8 mouse cellular contexts compared by ENCODE assay signal in genomic region chr12:69583270-69583629, GRCm38 (mm10). TPM values are rescaled to one million over a fixed set of nuclear protein-coding genes. Genes with fewer than 3 reads are reported as not detected.
DNase-seq lines count a peak whose midpoint lies in the region; ATAC-seq and TF ChIP-seq lines count a peak whose summit lies in the region.

No protein-coding gene starts in this region.

- no peak; the same call in 1 of the 2 replicates for ATAC-seq in heart, embryonic 12.5 days (ENCODE audit: insufficient number of reproducible peaks, low FRiP score)
- ATAC-seq in forebrain, embryonic 15.5 days (replicated peaks), result peak; percentile 38
- ATAC-seq in liver, embryonic 16.5 days (ENCODE audit: low read depth), result no peak
- ATAC-seq in megakaryocyte progenitor cell, adult 5-6 weeks (replicated peaks; ENCODE audit: poor library complexity), result no peak

- H3K4me2 ChIP-seq in heart, embryonic 12.5 days, result peak overlapping the region; percentile 65
- H3K4me2 ChIP-seq in forebrain, embryonic 15.5 days (replicated peaks), result peak overlapping the region; percentile 60
- peak overlapping the region; percentile 95 for H3K4me2 ChIP-seq in liver, embryonic 16.5 days (ENCODE audit: low read depth, low read length)

- no peak for DNase-seq in heart, adult 18-20 months
- no peak for DNase-seq in yolk sac, embryonic 10.5 days (ENCODE audit: low spot score)
- DNase-seq in kidney, adult 11 months, result no peak

- 38% methylated on average over 5 of the region's 5 CpGs for WGBS in heart, embryonic 12.5 days
- WGBS in forebrain, embryonic 15.5 days, result 36% methylated on average over 5 of the region's 5 CpGs
- WGBS in liver, embryonic 16.5 days (ENCODE audit: insufficient replicate concordance), result 34% methylated on average over 5 of the region's 5 CpGs

- H3K4me3 ChIP-seq in heart, embryonic 12.5 days, result peak overlapping the region; percentile 84
- H3K4me3 ChIP-seq in E14TG2a.4 (replicated peaks; ENCODE audit: low read length), result peak overlapping the region; percentile 86
- peak overlapping the region; percentile 77 for H3K4me3 ChIP-seq in forebrain, embryonic 15.5 days
- H3K4me3 ChIP-seq in liver, embryonic 16.5 days (ENCODE audit: low read depth, low read length), result peak overlapping the region; percentile 82

- no peak for TF ChIP-seq CTCF in E14TG2a.4 (conservative IDR thresholded peaks at IDR 0.05; ENCODE audit: low read length)

- no peaks in the 10 kb centered on the region for H3K27me3 ChIP-seq in heart, embryonic 12.5 days (replicated peaks)
- peaks cover 8% of the 10 kb centered on the region for H3K27me3 ChIP-seq in E14TG2a.4 (ENCODE audit: insufficient read depth, low read length)
- H3K27me3 ChIP-seq in forebrain, embryonic 15.5 days, result no peaks in the 10 kb centered on the region
- H3K27me3 ChIP-seq in liver, embryonic 16.5 days (ENCODE audit: control insufficient read depth, insufficient read depth, low read depth, low read length), result no peaks in the 10 kb centered on the region

- H3K27ac ChIP-seq in heart, embryonic 12.5 days (ENCODE audit: poor library complexity, severe bottlenecking), result peak overlapping the region; percentile 80
- peak overlapping the region; percentile 73 for H3K27ac ChIP-seq in forebrain, embryonic 15.5 days (replicated peaks)
- peak overlapping the region; percentile 73 for H3K27ac ChIP-seq in liver, embryonic 16.5 days (ENCODE audit: low read length)

- H3K9ac ChIP-seq in heart, embryonic 12.5 days, result peak overlapping the region; percentile 83
- peak overlapping the region; percentile 71 for H3K9ac ChIP-seq in forebrain, embryonic 15.5 days (replicated peaks)
- H3K9ac ChIP-seq in liver, embryonic 16.5 days (ENCODE audit: low read depth, low read length), result peak overlapping the region; percentile 82

- peaks cover 23% of the 10 kb centered on the region for H3K4me1 ChIP-seq in heart, embryonic 12.5 days (replicated peaks)
- peaks cover 22% of the 10 kb centered on the region for H3K4me1 ChIP-seq in E14TG2a.4 (replicated peaks; ENCODE audit: low read depth, low read length)
- H3K4me1 ChIP-seq in forebrain, embryonic 15.5 days, result peaks cover 21% of the 10 kb centered on the region
- peaks cover 20% of the 10 kb centered on the region for H3K4me1 ChIP-seq in liver, embryonic 16.5 days (ENCODE audit: control insufficient read depth, low read depth, low read length)

- no peaks in the 10 kb centered on the region for H3K9me3 ChIP-seq in heart, embryonic 12.5 days (replicated peaks)
- no peaks in the 10 kb centered on the region for H3K9me3 ChIP-seq in E14TG2a.4 (ENCODE audit: low read length)
- H3K9me3 ChIP-seq in forebrain, embryonic 15.5 days, result no peaks in the 10 kb centered on the region
- no peaks in the 10 kb centered on the region for H3K9me3 ChIP-seq in liver, embryonic 16.5 days (replicated peaks; ENCODE audit: control insufficient read depth, low read length)

- peaks cover 46% of the 10 kb centered on the region for H3K36me3 ChIP-seq in heart, embryonic 12.5 days
- H3K36me3 ChIP-seq in E14TG2a.4 (ENCODE audit: insufficient read depth, low read length), result peaks cover 22% of the 10 kb centered on the region
- H3K36me3 ChIP-seq in forebrain, embryonic 15.5 days, result peaks cover 26% of the 10 kb centered on the region
- H3K36me3 ChIP-seq in liver, embryonic 16.5 days (ENCODE audit: control insufficient read depth, insufficient read depth), result peaks cover 18% of the 10 kb centered on the region

RNA-seq across cellular contexts. Expression of gene Vcpkmt, which starts 0.4 kb away (rescaled TPM):
- 19.2 and 21.4 TPM in 2 replicates for polyA plus RNA-seq in heart, embryonic 12.5 days (2016; fragmentation: Nextera tagmentation; extraction: Ambion mirVana)
- total RNA-seq in heart, adult 18-20 months (2021), result 1 to 10 TPM; 4.2 to 4.8 TPM
- polyA plus RNA-seq in forebrain, embryonic 15.5 days (2015; fragmentation: Nextera tagmentation; extraction: Ambion mirVana), result 30.7 and 32.1 TPM in 2 replicates
- polyA plus RNA-seq in liver, embryonic 16.5 days (2015; fragmentation: Nextera tagmentation; extraction: Ambion mirVana), result 9.1 and 9.7 TPM in 2 replicates
- 15.0 and 15.3 TPM in 2 replicates for total RNA-seq in megakaryocyte progenitor cell, adult 5-6 weeks (2015)
- total RNA-seq in megakaryocyte progenitor cell, adult 5-6 weeks (2017), result 10.5 and 17.5 TPM in 2 replicates
